Mouse (Mus musculus): ENCODE results near the gene Nkx1-1.

Gene Nkx1-1

GRCm38 (mm10) chr5:33433201-33434138 lies at the start of gene Nkx1-1:
Gene Nkx1-1 (minus strand): TSS chr5:33433976.
- DNase-seq (ENCODE audit: low read depth, low spot score): no peak

GRCm38 (mm10) chr5:33481318-33481685 lies 47.5 kb upstream of the Nkx1-1 start:
- DNase-seq (ENCODE audit: low read depth, low spot score): no peak

GRCm38 (mm10) chr5:33480582-33481317 lies 47.0 kb upstream of the Nkx1-1 start:
- DNase-seq (ENCODE audit: low read depth, low spot score): no peak

- DNase-seq (ENCODE audit: low read depth, low spot score): no peak
Observed at GRCm38 (mm10) chr5:33465464-33465863, 31.7 kb upstream of the Nkx1-1 start.

- DNase-seq (ENCODE audit: low read depth, low spot score): no peak
Observed at GRCm38 (mm10) chr5:33464390-33464789, 30.6 kb upstream of the Nkx1-1 start.

- no peak for DNase-seq (ENCODE audit: low read depth, low spot score)
Observed at GRCm38 (mm10) chr5:33459111-33459510, 25.3 kb upstream of the Nkx1-1 start.

- DNase-seq (ENCODE audit: low read depth, low spot score): no peak
Observed at GRCm38 (mm10) chr5:33458132-33458622, 24.4 kb upstream of the Nkx1-1 start.

- DNase-seq (ENCODE audit: low read depth, low spot score): no peak
Observed at GRCm38 (mm10) chr5:33455737-33456136, 22.0 kb upstream of the Nkx1-1 start.

- DNase-seq (ENCODE audit: low read depth, low spot score): no peak
Observed at GRCm38 (mm10) chr5:33443794-33444193, 10.0 kb upstream of the Nkx1-1 start.

- no peak for DNase-seq (ENCODE audit: low read depth, low spot score)
Observed at GRCm38 (mm10) chr5:33442927-33443710, 9.3 kb upstream of the Nkx1-1 start.

- DNase-seq (ENCODE audit: low read depth, low spot score): no peak
Observed at GRCm38 (mm10) chr5:33438214-33438613, 4.4 kb upstream of the Nkx1-1 start.

GRCm38 (mm10) chr5:33435941-33436340 lies 2.2 kb upstream of the Nkx1-1 start:
- DNase-seq (ENCODE audit: low read depth, low spot score): no peak

GRCm38 (mm10) chr5:33435151-33435550 lies 1.4 kb upstream of the Nkx1-1 start:
- DNase-seq (ENCODE audit: low read depth, low spot score): no peak

- no peak for DNase-seq (ENCODE audit: low read depth, low spot score)
Observed at GRCm38 (mm10) chr5:33434141-33434780, 485 bp upstream of the Nkx1-1 start.

- DNase-seq (ENCODE audit: low read depth, low spot score): no peak
Observed at GRCm38 (mm10) chr5:33432057-33432935, 1.5 kb downstream of the Nkx1-1 start.

GRCm38 (mm10) chr5:33431173-33432005 lies 2.4 kb downstream of the Nkx1-1 start:
- DNase-seq (ENCODE audit: low read depth, low spot score): no peak

- no peak for DNase-seq (ENCODE audit: low read depth, low spot score)
Observed at GRCm38 (mm10) chr5:33430511-33431172, 3.1 kb downstream of the Nkx1-1 start.

- DNase-seq (ENCODE audit: low read depth, low spot score): no peak
Observed at GRCm38 (mm10) chr5:33430106-33430505, 3.7 kb downstream of the Nkx1-1 start.

GRCm38 (mm10) chr5:33427461-33427860 lies 6.3 kb downstream of the Nkx1-1 start:
- DNase-seq (ENCODE audit: low read depth, low spot score): no peak
